Mouse (Mus musculus) frontal cortex, adult 2 months (tissue): Measurements from ENCODE around the gene Olfr706. TPM values are rescaled to one million over a fixed set of nuclear protein-coding genes. Genes with fewer than 3 reads are reported as not detected.
"Not testable (repeated sequence)": the region's sequence is repeated elsewhere in the genome, so short reads cannot be mapped to it uniquely, and the experiment has no call there.

Source experiments
- DNase-seq, 2 experiments: peaks; one replicate each; pipeline ENCODE4 v3.0.0; 2022; ENCODE audit warnings: low spot score in 1 of 2; ENCODE audit errors: extremely low spot score in 1 of 2
- polyA plus RNA-seq: library from polyadenylated mRNA; depleted of rRNA; stranded (reverse); fragments of >200 nt; gene quantifications from 2 replicates; pipeline ENCODE4 v1.2.3, GENCODE M21; 2012; rRNA removed

Gene Olfr706
- polyA plus RNA-seq, result not detected in 2 replicates

DNA sequence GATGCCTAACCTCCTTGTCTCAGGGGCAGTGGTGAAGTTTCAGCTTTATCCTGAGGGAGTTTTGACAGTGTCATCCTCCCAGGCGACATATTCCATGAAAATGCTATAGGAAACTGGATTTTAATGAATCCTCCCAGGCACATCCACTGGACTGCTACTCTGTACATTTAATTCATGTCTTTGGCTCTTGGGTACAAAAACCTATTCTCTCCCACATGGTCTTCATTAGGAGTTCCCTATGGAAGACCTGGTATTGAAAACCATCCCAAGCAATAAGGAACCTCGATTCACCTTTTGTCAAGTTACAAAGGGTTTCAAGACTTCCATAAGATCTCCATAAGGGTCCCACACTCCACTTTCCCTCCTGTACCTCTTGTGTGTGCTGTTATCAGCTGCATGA lies at the start of gene Olfr706:
Gene Olfr706 (minus strand): TSS at position 101 of the 400 bp plus-strand sequence.
- DNase-seq, result no peak

DNA sequence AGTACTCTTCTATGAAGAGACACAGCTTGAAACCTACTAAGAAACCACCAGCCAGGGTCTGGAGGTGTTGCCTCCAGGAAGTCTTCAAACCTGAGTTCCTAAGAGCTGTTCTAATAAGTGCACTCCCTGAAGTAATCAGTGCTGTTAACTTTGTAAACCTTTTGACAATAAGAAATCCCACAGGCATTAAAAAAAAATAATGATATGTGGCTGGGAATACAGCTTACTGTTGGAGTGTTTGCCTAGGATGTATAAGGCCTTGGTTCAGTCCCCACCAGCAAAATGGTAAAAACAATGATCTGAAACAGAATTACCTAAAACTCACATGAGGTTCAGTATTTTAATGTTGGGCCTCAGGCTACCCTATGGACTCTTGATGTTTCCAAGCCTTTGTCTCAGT lies 44.2 kb upstream of the Olfr706 start, which contains the start of gene Olfr709-ps1:
Gene Olfr709-ps1 (minus strand): TSS at position 101 of the 400 bp plus-strand sequence.
- no peak for DNase-seq

DNA sequence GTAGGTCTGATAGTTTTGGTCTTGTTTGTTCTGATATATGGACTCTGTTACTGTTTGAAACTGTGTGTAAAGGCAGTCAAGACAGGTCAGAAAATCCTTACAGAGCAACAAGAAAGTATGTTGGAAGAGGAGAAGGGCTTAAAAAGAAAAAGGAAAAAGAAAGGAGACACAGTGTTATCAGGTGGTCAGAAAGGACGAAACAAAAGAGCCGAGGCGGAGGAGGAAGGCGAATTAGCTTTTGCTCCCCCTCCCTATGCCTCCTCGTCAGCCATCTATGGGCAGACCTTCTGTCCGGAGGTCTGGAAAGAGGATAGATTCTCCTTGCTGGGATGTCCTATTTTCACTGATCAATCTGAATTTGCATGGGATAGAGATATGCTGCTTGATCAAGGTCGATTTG lies 33.0 kb upstream of the Olfr706 start:
- DNase-seq, result not testable (repeated sequence)

DNA sequence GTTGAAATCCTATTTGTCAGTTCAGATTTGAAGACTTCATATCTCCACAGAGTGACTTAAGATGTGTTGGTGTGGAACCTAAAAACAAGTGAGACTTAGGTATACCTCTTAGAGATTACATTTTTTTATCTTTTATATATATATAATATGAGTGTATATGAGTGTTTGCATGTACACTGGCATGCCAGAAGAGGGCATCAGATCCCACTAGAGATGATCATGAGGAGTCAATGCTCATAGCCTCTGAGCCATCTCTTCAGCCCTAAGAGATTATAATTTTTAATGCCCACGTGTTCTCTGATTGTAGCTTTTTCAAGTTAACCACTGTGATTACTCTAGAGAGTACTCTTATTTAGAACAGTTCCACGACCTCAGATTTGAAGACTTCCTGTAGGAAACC lies 19.7 kb upstream of the Olfr706 start, which contains the start of gene Olfr1532-ps1:
Gene Olfr1532-ps1 (plus strand): TSS at position 326 of the 400 bp plus-strand sequence.
- no peak for DNase-seq

DNA sequence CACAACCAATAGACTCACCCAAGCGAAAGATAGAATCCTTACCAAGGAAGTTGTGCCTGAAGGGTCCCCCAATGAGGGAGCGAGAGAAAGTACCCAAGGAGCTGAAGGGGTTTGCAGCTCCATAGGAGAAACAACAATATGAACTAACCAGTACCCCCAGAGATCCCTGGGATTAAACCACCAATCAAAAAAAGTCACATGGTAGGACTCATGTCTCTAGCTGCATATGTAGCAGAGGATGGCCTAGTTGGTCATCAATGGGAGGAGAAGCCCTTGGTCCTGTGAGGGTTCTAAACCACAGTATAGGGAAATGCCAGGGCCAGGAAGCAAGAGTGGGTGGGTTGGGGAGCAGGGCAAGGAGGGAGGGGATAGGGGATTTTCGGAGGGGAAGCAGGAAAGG lies 13.2 kb upstream of the Olfr706 start, which contains the start of gene Olfr707:
Gene Olfr707 (minus strand): TSS at position 101 of the 400 bp plus-strand sequence.
- DNase-seq, result not testable (repeated sequence)

DNA sequence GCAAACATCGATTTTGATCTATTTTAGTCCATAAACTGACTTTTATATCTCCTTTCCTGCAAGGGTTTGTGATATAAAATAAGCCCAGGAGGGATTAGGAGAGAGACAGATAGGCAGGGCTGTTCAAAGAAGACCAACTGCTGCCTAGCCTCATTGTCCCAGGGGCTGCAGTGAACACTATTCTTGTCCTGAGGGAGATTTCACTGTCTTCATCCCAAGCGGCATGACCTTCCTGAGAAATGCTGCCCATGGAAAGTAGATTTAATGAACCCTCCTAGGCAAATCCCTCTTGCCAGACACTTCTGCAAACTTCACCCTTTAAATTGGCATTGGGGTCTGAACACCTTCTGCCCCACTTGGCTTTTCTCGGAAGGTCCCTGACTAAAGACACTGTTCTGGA lies 11.2 kb downstream of the Olfr706 start, which contains the start of gene Olfr705:
Gene Olfr705 (minus strand): TSS at position 101 of the 400 bp plus-strand sequence.
- no peak for DNase-seq

DNA sequence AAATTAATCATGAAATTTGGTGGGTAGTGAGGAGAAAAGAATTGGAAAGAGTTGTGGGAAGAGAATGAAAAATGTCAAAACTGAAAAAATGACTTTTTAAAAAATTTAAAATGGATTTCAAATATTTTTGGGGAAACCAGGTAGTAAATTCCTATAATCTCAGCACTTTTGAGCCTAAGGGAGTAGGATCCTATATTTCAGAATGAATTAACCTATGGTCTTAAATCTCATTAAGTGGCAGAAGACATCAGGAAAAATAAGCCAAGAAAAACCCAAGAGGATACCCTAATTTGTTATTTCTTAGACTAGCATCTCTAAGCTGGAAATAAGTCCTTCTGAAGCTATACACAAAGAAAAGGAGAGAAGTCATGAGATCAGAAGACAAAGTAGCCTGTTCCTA lies 25.1 kb downstream of the Olfr706 start, which contains the start of gene Olfr704:
Gene Olfr704 (plus strand): TSS at position 301 of the 400 bp plus-strand sequence.
- DNase-seq, result no peak

DNA sequence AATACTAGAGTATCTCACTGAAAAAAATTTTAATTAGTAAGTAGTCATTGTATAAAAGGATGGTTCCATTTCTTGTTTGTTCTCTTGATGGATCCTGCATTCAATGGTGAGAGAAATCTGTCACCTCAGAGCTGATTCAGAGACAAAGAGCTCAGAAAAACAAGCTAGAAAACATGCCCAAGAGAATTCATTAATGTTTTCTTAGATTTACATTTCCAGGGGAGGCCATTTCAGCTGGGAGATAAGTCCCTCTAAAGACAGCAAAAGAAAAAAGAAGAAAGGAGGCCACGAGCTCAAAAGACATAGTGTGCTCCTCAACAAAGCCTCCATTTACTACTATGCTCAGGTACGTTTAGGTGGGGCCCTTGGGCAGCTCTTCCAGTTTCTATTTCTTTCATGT lies 44.9 kb downstream of the Olfr706 start, which contains the start of gene Olfr703:
Gene Olfr703 (plus strand): TSS at position 301 of the 400 bp plus-strand sequence.
- DNase-seq, result no peak

DNA sequence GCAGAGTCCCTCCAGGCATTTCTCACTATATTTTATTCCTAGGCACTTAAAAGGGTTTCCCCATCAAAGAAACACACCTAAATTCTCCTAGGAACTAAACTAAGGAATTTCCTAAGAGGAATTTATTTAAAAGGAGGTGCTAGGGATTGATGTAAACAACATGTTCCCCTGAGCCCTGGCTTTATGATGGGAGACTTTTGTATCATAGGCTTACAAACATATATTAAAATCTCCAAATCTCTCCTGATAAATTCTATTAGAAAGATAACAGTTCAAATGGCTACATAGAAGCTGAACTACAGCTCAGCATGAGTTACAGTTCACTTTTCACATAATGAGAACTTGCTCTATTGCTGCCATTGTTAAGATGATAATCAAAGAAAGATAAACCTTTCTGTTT lies 54.2 kb downstream of the Olfr706 start, which contains the start of gene Olfr702:
Gene Olfr702 (minus strand): TSS at position 101 of the 400 bp plus-strand sequence.
- no peak for DNase-seq

Other genes starting within 250 kb of the Olfr706 start
- not detected in 2 replicates for gene Olfr693, start 207.6 kb downstream of the Olfr706 start, polyA plus RNA-seq
- gene Olfr694, start 196.3 kb downstream of the Olfr706 start, polyA plus RNA-seq, result not detected in 2 replicates
- gene Olfr695, start 171.8 kb downstream of the Olfr706 start, polyA plus RNA-seq, result 0.02 TPM in 1 of 2 replicates, not detected in the other
- not detected in 2 replicates for gene Olfr697, start 145.7 kb downstream of the Olfr706 start, polyA plus RNA-seq
- gene Olfr698, start 132.8 kb downstream of the Olfr706 start, polyA plus RNA-seq, result not detected in 2 replicates
- gene Olfr699, start 95.0 kb downstream of the Olfr706 start, polyA plus RNA-seq, result not detected in 2 replicates
- gene Olfr700, start 79.3 kb downstream of the Olfr706 start, polyA plus RNA-seq, result not detected in 2 replicates
- gene Olfr701, start 74.0 kb downstream of the Olfr706 start, polyA plus RNA-seq, result not detected in 2 replicates
- not detected in 2 replicates for gene Olfr702, start 54.3 kb downstream of the Olfr706 start, polyA plus RNA-seq
- not detected in 2 replicates for gene Olfr703, start 44.8 kb downstream of the Olfr706 start, polyA plus RNA-seq
- gene Olfr704, start 25.0 kb downstream of the Olfr706 start, polyA plus RNA-seq, result not detected in 2 replicates
- not detected in 2 replicates for gene Olfr705, start 11.3 kb downstream of the Olfr706 start, polyA plus RNA-seq
- not detected in 2 replicates for gene Olfr707, start 13.1 kb upstream of the Olfr706 start, polyA plus RNA-seq
- gene Olfr1532-ps1, start 19.8 kb upstream of the Olfr706 start, polyA plus RNA-seq, result not detected in 2 replicates
- not detected in 2 replicates for gene Olfr709-ps1, start 44.1 kb upstream of the Olfr706 start, polyA plus RNA-seq
- gene Olfr710, start 60.1 kb upstream of the Olfr706 start, polyA plus RNA-seq, result not detected in 2 replicates
- gene Olfr6, start 75.8 kb upstream of the Olfr706 start, polyA plus RNA-seq, result not detected in 2 replicates
- not detected in 2 replicates for gene Olfr711, start 87.3 kb upstream of the Olfr706 start, polyA plus RNA-seq
- gene Olfr2, start 117.9 kb upstream of the Olfr706 start, polyA plus RNA-seq, result not detected in 2 replicates
- not detected in 2 replicates for gene Olfr713, start 143.0 kb upstream of the Olfr706 start, polyA plus RNA-seq
- 0.04 TPM in 1 of 2 replicates, not detected in the other for gene Olfr714, start 182.8 kb upstream of the Olfr706 start, polyA plus RNA-seq
- not detected in 2 replicates for gene Olfr17, start 205.1 kb upstream of the Olfr706 start, polyA plus RNA-seq
- not detected in 2 replicates for gene Olfr715b, start 222.2 kb upstream of the Olfr706 start, polyA plus RNA-seq
- not detected in 2 replicates for gene Olfr715, start 242.9 kb upstream of the Olfr706 start, polyA plus RNA-seq